Mouse (Mus musculus) neutrophil, adult 5-6 weeks (primary cell): ENCODE measurements around the gene Asb7. TPM values are rescaled to one million over a fixed set of nuclear protein-coding genes. Genes with fewer than 3 reads are reported as not detected.

Source experiments
- ATAC-seq: fragments of 151-379, 151-347 bp; 2 replicates; pipeline ENCODE4 v1.8.0; 2017; ENCODE audit warnings: mild to moderate bottlenecking, moderate TSS enrichment; ENCODE audit not compliant: insufficient number of reproducible peaks, poor library complexity, low FRiP score, severe bottlenecking; ENCODE audit errors: extremely low read depth
- total RNA-seq: library from RNA; stranded (forward); fragments of 200-1000 nt; gene quantifications from 2 replicates; pipeline ENCODE4 v1.2.3, GENCODE M21; 2017

Asb7 gene
- 34.6 and 40.2 TPM in 2 replicates for total RNA-seq

DNA sequence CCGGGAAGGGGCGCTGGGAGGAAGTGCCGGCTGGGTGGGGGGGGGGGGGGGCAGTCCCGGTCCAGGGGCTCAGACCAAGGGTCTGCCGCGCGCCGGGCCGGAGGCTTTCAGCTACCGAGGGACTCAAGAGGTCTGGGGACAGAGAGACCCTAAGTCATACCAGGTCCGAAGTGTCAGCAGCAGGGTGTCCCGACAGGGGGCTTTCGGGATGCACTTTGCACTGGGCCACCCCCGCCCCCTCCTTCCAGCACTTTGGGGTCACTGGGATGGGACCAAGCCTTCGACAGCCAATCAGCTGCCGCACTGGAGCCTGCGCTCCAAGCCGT, at the start of gene Asb7:
Asb7 (minus strand) TSS at position 303 of the 326 bp plus-strand sequence.
- no peak for ATAC-seq

GRCm38 (mm10) chr7:66737418-66737817, 48.0 kb upstream of the Asb7 start:
- no peak for ATAC-seq

GRCm38 (mm10) chr7:66734993-66735392, 45.6 kb upstream of the Asb7 start:
- no peak for ATAC-seq

DNA sequence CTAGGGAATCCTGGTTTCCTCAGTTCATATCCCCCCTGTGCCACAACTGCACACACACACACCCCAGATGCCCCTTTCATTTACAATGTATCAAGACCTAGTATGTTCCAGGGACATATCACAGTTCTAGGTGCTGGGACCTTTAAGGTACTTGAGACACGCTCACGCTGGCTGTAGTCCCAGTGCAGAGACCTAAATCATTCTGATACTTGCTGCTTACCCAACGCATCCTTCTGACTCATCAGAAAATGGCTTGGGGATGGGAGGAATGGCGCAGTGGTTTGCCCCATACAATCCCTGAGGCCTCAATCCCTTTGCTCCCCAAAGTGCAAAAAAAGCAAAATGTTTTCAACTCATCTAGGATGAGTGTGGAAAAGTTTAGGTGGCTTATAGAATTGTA, 45.1 kb upstream of the Asb7 start:
- ATAC-seq: no peak

- ATAC-seq: no peak
These were observed 44.5 kb upstream of the Asb7 start for GRCm38 (mm10) chr7:66733882-66734281.

DNA sequence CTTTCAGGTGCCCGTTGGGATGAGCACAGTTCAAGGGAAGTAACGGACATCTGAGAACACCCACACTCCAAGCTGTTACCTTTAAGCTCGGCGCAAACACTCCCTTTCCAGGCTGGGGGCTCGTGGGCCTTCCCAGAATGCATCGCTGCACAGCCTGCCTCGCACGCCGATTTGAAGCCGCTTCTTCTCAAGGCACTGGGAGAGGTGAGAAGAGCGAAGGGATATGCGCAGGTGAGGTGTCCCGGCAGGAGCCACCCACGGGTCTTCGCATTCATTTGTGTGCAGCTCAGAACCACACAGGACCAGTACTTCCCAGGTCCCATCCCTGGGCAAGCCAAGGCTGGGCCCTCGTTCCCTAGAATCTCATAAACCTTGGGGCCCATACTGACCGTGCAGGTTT, 44.0 kb upstream of the Asb7 start:
- ATAC-seq: no peak

GRCm38 (mm10) chr7:66729232-66729631, 39.8 kb upstream of the Asb7 start:
- ATAC-seq: no peak

- no peak for ATAC-seq
These were observed 38.7 kb upstream of the Asb7 start for GRCm38 (mm10) chr7:66728072-66728471.

- no peak for ATAC-seq
These were observed 35.6 kb upstream of the Asb7 start for GRCm38 (mm10) chr7:66724954-66725353.

DNA sequence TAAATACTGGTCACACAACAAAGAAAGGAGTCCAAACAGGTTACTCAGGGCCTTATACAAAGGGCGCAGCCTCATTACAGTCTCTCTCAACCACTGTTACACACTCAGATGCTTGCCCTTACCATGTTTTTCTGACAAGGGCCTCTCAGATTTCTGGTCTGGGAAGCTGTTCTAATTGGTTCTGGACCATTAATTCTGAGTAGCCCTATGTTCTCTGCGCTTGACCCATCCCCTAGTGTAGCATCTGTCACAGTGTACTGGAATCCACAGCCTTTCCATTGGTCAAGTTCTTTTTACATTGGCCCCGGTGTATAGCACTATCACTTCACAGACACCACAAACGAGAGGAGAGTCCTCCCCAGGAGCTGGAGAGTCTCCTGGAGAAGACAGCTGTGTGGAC, 35.1 kb upstream of the Asb7 start:
- no peak for ATAC-seq

DNA sequence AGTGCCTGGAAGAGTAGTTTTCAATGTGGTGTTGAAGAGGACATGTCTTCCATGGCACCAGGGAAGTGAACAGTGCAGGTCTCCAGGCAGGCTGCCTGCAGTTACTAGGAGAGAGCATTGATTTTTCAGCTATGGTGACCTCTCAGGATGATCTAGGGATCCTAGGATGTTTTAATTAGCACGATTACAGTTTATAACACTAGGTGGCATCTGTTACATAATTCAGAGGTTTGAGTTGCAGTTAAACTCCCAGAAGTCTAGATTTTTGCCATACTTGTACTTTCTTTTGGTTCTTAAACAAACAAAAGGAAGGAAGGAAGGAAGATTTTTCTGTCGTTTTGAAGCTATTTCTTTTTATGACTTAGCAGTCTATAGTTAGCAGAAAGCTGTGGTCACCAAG, 21.8 kb upstream of the Asb7 start:
- ATAC-seq: no peak

DNA sequence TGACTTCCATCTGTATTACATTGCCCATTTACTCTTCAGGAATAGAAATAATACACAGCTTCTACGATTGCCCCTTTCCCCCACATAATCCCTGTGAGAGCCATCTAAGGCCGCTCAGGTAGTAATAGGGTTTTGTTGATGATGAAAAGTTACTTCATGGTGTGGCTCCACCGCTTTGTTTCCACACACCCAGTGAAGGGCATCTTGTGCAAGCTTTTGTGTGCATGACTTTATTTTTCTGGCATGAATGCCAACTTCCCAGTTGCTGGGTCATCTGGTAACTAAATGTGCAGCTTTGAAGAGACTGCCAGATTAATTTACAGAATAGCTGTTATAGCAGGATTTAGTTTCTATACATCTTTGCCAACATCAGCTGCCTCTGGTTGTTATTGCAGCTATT, 15.2 kb upstream of the Asb7 start:
- ATAC-seq: peak; percentile 61

DNA sequence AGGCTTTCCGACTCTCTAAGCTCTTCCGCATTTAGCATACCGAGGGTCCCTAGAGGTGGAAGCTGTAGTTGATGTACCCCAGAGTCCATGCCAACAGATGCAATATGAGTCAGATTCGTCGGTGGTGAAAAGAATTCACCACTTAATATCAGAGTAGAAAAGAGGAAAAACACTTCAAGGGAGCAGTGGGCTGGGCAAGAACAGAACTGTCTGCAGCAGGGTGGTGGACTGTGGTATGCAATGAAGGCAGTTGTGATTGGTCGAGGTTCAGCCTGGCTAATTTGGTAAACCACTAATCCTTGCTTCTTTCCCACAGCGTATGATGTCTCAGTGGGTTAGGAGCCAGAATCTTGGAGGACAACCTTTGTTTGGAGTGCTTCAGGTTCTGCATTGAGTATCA, 13.3 kb upstream of the Asb7 start:
- ATAC-seq: no peak

DNA sequence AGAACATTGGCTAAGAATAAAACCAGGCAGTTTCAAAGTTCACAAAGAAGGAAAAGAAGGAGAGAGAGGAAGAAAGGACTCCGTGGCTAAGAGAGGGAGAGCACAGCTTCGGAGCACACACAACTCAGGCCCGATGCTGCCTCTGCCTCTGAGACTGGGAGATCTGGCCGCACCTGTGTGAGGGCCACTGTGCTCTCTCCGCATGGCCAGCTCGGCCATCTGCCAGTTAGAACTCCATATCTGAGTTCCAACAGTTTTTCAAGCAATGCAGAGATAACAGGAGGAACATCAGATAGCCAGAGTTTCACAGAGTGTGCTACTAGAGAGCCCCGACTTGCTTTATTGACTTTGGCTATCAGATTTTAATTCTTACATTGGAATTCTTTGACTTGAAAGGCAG, 5.1 kb upstream of the Asb7 start:
- no peak for ATAC-seq

GRCm38 (mm10) chr7:66689620-66690360, 394 bp upstream of the Asb7 start, which contains the start of gene Lins1:
Gene Lins1, plus strand, starts transcription at chr7:66689889.
- peak; percentile 97 for ATAC-seq

- ATAC-seq: no peak
These were observed 675 bp downstream of the Asb7 start for GRCm38 (mm10) chr7:66688721-66689120.

DNA sequence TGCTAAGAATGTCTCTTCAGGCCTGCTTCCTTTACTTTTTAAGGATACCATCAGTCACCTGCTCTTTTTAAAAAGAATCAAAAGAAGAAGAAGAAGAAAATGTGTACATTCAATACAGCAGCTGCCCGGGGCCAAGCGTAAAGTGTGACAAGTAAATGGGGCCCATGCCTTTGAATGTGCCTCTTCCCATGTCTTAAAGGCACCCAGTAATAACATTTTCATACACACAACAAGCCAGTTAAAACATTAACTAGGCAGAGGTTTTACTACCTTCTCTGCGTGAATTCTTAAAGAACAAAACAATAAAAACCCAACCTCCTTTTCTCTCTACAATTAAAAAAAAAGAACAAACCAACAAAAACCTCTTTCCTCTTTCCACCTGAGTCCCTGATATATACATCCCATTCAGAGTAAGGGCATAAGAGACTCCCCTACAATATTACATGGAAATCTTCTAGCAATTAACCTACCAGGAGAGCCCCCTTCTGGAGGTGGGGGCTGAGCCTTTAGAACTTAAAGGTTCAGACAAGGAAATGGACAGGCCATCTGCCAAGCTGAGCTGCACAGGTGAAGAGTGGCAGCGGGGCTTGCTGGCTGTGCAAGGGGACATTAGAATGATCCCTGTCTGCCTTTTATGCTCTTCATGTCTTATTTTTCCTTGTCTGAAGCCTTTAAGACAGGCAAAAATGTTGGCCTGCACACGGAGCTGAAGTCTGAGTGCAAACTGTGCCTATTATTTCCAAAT, 7.1 kb downstream of the Asb7 start:
- no peak for ATAC-seq

DNA sequence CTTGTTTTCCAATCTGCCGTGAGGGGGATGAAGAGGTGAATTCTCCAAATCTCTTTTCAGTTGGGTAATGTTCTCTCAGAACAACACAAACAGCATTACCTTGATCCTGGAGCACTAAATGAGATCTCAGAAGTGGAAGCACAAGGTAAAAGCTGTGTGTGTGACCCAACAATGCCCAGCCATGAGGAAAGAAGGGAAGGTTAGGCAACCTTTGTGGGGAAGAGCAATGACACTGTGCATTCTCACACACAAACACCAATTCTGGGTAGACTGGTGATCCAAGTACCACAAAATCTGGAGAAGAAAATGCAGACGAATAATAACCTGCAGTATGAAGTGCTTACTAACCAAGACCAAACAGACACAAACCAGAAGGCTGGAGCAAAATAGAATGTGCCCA, 13.6 kb downstream of the Asb7 start:
- ATAC-seq: peak; percentile 59; the same call in 1 of the 2 replicates

DNA sequence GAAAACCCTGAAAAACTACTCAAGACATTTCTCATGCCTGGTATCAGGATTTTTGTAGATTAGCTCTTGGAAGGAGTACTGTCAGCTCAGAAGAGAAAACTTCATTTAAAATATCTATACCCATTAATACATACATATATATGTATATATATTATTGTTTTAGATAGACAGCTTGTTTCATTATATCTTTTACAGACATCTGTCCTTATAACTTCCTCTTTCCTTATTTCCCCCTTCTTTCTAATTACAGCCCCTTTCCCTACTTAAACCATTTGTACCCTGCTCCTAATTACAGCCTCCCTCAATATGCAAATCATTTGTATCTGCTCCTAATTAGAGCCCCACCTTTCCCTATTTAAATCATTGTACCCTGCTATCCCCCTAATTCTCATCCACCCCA, 22.3 kb downstream of the Asb7 start:
- ATAC-seq: no peak

GRCm38 (mm10) chr7:66663548-66663947, 25.8 kb downstream of the Asb7 start:
- ATAC-seq: no peak

DNA sequence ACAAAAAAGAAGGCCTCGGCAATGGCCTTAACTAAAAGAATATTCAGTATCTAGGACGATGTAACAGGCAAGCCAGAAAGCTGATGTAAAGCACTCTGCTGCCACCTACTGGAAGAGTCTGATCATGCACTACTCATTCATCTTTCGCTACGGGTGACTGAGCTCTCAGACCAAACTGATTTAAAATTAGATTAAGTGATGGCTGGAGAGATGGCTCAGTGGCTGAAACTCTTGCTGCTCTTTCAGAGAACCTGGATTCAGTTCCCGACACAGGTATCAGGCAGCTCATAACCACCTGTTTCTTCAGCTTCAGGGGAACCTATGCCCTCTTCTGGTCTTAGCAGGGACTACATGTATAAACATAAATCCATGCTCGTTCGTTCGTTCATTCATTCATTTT, 27.8 kb downstream of the Asb7 start:
- ATAC-seq: peak; percentile 77
